Mouse (Mus musculus): ENCODE measurements around the gene Lag3. TPM values are rescaled to one million over a fixed set of nuclear protein-coding genes. Genes with fewer than 3 reads are reported as not detected.

The Lag3 gene
- polyA plus RNA-seq, 2 experiments, result 2.3 to 2.6 TPM

DNA sequence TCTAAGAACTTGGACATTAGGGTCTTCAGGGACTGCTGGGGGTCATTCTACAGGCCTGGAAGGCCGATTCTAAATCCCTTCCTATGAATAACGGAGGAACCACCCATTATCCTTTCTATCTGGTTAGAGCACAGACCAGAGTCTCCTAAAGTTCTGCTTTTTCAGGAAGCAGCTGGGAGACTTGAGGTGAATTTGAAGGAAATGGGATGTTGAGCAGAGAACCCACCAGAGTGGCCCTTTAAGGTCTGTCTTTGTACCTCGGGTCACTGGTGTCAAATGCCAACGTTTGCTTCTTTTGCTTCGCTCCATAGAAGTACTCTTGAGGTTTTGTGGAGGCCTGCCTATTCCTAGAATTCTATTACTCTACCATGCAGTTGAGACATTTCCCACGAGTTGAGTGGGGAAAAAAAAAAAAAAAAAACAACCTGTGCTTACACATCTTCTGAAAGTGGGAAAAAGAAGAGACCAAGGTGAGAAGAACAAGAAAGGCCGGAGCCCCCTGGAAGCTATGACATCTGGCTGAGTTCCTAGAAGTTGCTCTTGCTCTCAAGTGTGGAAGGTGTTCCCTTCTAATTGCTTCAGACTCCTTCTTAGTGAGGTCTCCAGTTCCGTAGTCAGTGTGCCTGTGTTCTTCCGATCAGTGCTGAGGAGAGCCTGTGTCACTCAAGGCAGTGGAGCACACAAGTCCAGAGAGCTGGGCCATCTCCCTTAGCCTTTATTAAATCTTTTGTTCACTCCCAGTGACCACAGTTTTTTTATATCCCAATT is 9.0 kb upstream of the Lag3 start:
- TF ChIP-seq POLR2A (IDR thresholded peaks at IDR 0.05; ENCODE audit: borderline replicate concordance, extremely low read depth, insufficient read depth, insufficient read length), result no peak
- Histone ChIP-seq H3K27me3 (ENCODE audit: control insufficient read depth, insufficient read depth, low read length) (no peaks in the 10 kb centered on the region), H3K27ac (replicated peaks; ENCODE audit: low read depth, low read length) (peak overlapping the region; percentile 99), H3K4me3 (replicated peaks; ENCODE audit: low read length) (peak overlapping the region; percentile 92), H3K9ac (ENCODE audit: low read depth, low read length, severe bottlenecking) (no peak overlapping the region), H3K4me1 (ENCODE audit: control insufficient read depth, insufficient read depth, low read length) (peaks cover 41% of the 10 kb centered on the region), H3K9me3 (ENCODE audit: control insufficient read depth, low read length) (no peaks in the 10 kb centered on the region), H3K4me2 (replicated peaks; ENCODE audit: low read depth, low read length, severe bottlenecking) (peak overlapping the region; percentile 98), H3K36me3 (ENCODE audit: control insufficient read depth, insufficient read depth, low read length) (no peaks in the 10 kb centered on the region)
- 21% methylated on average over 9 of the region's 9 CpGs for WGBS
- DNase-seq (ENCODE audit: low spot score), result no peak
- ATAC-seq (ENCODE audit: low FRiP score, low read depth), result no peak

DNA sequence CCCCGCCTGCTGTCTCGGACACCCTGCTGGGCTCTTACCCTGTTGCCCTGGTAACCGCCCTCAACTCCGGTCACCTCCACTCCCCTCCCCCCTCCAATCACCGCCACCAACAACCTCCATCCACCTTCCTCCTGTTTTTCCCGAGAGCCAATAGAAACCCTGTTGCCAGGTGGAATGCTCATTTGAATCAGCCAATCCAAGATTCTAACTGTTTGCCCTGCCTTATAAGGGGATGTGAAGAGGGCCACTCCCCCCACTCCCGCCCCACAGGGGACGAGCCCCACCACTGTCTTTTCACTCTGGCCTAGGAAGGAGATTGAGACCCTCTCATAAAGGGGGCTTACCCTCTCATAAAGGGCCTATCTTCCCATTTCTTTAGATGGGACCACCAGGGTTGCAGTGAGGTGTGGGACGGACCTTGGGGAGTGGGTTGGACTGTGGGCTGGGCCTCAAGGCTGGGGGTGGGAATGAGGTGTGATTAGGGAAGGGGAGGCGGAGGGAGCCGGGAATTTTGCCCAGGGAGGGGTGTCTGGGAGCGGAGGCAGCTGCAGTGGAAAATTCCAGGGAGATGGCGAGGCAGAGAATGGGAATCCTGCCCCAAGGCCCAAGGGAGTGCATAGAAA is 8.3 kb upstream of the Lag3 start, which contains the start of gene Ptms:
Gene Ptms, minus strand, starts transcription at position 409 of the 623 bp plus-strand sequence.
- Histone ChIP-seq H3K9ac (ENCODE audit: low read depth, low read length, severe bottlenecking) (no peak within 1 kb of the TSS), H3K4me2 (replicated peaks; ENCODE audit: low read depth, low read length, severe bottlenecking) (peak within 1 kb of the TSS; percentile 98), H3K27ac (replicated peaks; ENCODE audit: low read depth, low read length) (peak within 1 kb of the TSS; percentile 99), H3K4me3 (replicated peaks; ENCODE audit: low read length) (peak within 1 kb of the TSS; percentile 92), H3K4me1 (ENCODE audit: control insufficient read depth, insufficient read depth, low read length) (peaks cover 38% of the 10 kb centered on the region), H3K9me3 (ENCODE audit: control insufficient read depth, low read length) (no peaks in the 10 kb centered on the region), H3K36me3 (ENCODE audit: control insufficient read depth, insufficient read depth, low read length) (peaks cover 2% of the 10 kb centered on the region), H3K27me3 (ENCODE audit: control insufficient read depth, insufficient read depth, low read length) (no peaks in the 10 kb centered on the region)
- DNase-seq (ENCODE audit: low spot score) (peak; percentile 95), ATAC-seq (ENCODE audit: low FRiP score, low read depth) (peak; percentile 89)
- no peak for TF ChIP-seq POLR2A (IDR thresholded peaks at IDR 0.05; ENCODE audit: borderline replicate concordance, extremely low read depth, insufficient read depth, insufficient read length)
- WGBS, result under 1% methylated on average over 12 of the region's 13 CpGs

DNA sequence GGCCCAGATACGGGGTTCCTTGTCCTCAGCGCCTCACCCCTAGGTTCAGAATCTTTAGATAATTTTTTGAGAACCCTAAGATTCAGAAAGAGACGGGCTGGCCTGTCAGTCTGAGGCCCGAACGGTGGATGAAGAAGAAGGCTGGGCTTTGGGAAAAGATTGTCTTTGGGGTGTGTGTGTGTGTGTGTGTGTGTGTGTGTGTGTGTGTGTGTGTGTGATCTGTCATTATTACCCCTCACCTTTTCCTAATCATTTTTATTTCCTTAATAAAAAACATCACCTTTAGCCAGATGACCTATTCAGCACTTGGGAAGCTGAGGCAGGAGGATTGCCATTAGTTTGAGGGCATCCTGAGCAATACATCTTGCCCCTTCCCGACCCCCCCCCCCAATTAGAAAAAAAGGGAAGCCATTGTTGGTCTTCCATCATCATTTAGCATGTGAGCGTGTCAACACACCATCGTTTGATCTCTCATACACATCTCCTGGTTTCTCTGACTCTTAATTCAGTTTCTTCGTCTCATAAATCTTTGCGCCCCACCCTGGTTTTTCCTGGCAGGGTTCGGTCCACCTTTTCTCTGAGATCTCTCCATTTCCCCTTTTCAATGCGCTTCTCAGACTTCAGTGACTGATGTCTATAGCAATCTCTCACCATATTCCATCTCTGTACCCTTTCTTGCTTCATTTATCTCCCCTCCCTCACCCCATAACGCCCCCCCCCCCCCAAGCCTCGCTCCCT is 7.6 kb upstream of the Lag3 start:
- Histone ChIP-seq H3K27me3 (ENCODE audit: control insufficient read depth, insufficient read depth, low read length) (no peaks in the 10 kb centered on the region), H3K9ac (ENCODE audit: low read depth, low read length, severe bottlenecking) (no peak overlapping the region), H3K36me3 (ENCODE audit: control insufficient read depth, insufficient read depth, low read length) (peaks cover 10% of the 10 kb centered on the region), H3K4me1 (ENCODE audit: control insufficient read depth, insufficient read depth, low read length) (peaks cover 38% of the 10 kb centered on the region), H3K4me3 (replicated peaks; ENCODE audit: low read length) (peak overlapping the region; percentile 92), H3K4me2 (replicated peaks; ENCODE audit: low read depth, low read length, severe bottlenecking) (peak overlapping the region; percentile 98), H3K27ac (replicated peaks; ENCODE audit: low read depth, low read length) (peak overlapping the region; percentile 99), H3K9me3 (ENCODE audit: control insufficient read depth, low read length) (no peaks in the 10 kb centered on the region)
- DNase-seq (ENCODE audit: low spot score) (no peak), ATAC-seq (ENCODE audit: low FRiP score, low read depth) (no peak)
- 22% methylated on average over 13 of the region's 14 CpGs for WGBS
- no peak for TF ChIP-seq POLR2A (IDR thresholded peaks at IDR 0.05; ENCODE audit: borderline replicate concordance, extremely low read depth, insufficient read depth, insufficient read length)

DNA sequence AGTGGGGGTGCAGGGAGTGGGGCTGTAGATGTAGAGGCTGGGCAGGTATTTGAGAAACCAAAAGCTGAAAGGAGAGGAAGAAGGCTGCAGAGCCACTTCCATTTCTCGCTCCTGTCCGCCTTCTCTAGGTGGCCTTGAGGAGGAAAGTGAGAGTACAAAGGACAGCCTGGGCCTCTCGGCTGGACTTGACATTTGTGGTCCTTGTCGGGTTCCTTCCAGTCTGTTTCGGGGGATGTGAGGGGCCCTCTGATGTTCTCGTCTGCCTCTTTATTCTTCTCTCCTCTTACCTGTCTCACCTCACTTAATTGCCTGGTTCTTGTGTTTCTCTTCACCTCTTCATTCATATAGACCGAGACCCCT is 6.8 kb upstream of the Lag3 start:
- TF ChIP-seq POLR2A (IDR thresholded peaks at IDR 0.05; ENCODE audit: borderline replicate concordance, extremely low read depth, insufficient read depth, insufficient read length), result no peak
- no peaks in the 10 kb centered on the region for H3K9me3 ChIP-seq (ENCODE audit: control insufficient read depth, low read length)

More for the DNA sequence above, 6.8 kb upstream of the Lag3 start:
- Histone ChIP-seq H3K4me3 (replicated peaks; ENCODE audit: low read length) (peak overlapping the region; percentile 92), H3K4me1 (ENCODE audit: control insufficient read depth, insufficient read depth, low read length) (peaks cover 38% of the 10 kb centered on the region), H3K27ac (replicated peaks; ENCODE audit: low read depth, low read length) (peak overlapping the region; percentile 99), H3K9ac (ENCODE audit: low read depth, low read length, severe bottlenecking) (peak overlapping the region; percentile 99), H3K27me3 (ENCODE audit: control insufficient read depth, insufficient read depth, low read length) (no peaks in the 10 kb centered on the region), H3K36me3 (ENCODE audit: control insufficient read depth, insufficient read depth, low read length) (peaks cover 17% of the 10 kb centered on the region), H3K4me2 (replicated peaks; ENCODE audit: low read depth, low read length, severe bottlenecking) (peak overlapping the region; percentile 98)
- DNase-seq (ENCODE audit: low spot score), result no peak
- no peak for ATAC-seq (ENCODE audit: low FRiP score, low read depth)
- WGBS, result 9% methylated on average over 7 of the region's 7 CpGs
